Mouse (Mus musculus) midbrain, embryonic 14.5 days (tissue): ENCODE results near the gene Tor2a. TPM values are rescaled to one million over a fixed set of nuclear protein-coding genes. Genes with fewer than 3 reads are reported as not detected.

Experiments used
- ATAC-seq: fragments of 200-750 bp; cut with Nextera tagmentation; 2 replicates; pipeline ENCODE4 v1.8.0; 2017; ENCODE audit warnings: moderate number of reproducible peaks, moderate library complexity; ENCODE audit not compliant: low FRiP score, low TSS enrichment
- DNase-seq: peaks from one replicate; pipeline ENCODE4 v3.0.0-alpha.2; 2015
- H3K27ac ChIP-seq: fragments of 300-500 bp; sonication (generic); replicated peaks from 2 replicates; pipeline ENCODE4 v1.5.1; 2014; ENCODE audit warnings: mild to moderate bottlenecking, low read depth, low read length, moderate library complexity
- H3K27me3 ChIP-seq: fragments of 300-500 bp; sonication (generic); 2 replicates; pipeline ENCODE4 v1.6.1; 2014; ENCODE audit warnings: low read length, control low read depth, mixed read lengths; ENCODE audit not compliant: control insufficient read depth, insufficient read depth
- H3K36me3 ChIP-seq: fragments of 300-500 bp; sonication (generic); 2 replicates; pipeline ENCODE4 v1.6.1; 2014; ENCODE audit warnings: low read length, control low read depth; ENCODE audit not compliant: control insufficient read depth, insufficient read depth
- H3K4me1 ChIP-seq: fragments of 300-500 bp; sonication (generic); 2 replicates; pipeline ENCODE4 v1.6.1; 2014; ENCODE audit warnings: mild to moderate bottlenecking, antibody characterized with exemption, low read length, control low read depth; ENCODE audit not compliant: control insufficient read depth, insufficient read depth
- H3K4me2 ChIP-seq: fragments of 300-500 bp; sonication (generic); 2 replicates; pipeline ENCODE4 v1.6.1; 2014; ENCODE audit warnings: mild to moderate bottlenecking, low read length, moderate library complexity
- H3K4me3 ChIP-seq: fragments of 300-500 bp; sonication (generic); replicated peaks from 2 replicates; pipeline ENCODE4 v1.5.1; 2014; ENCODE audit warnings: low read depth, low read length
- H3K9ac ChIP-seq: fragments of 300-500 bp; sonication (generic); replicated peaks from 2 replicates; pipeline ENCODE4 v1.6.1; 2014; ENCODE audit warnings: mild to moderate bottlenecking, low read length, moderate library complexity
- H3K9me3 ChIP-seq: fragments of 300-500 bp; sonication (generic); 2 replicates; pipeline ENCODE4 v1.6.1; 2016; ENCODE audit warnings: low read length, control low read depth, mixed read lengths; ENCODE audit not compliant: control insufficient read depth
- WGBS: fragments of 180-500 bp; shearing (Covaris S2); extraction: QIAGEN DNeasy Blood & Tissue Kit; methylation state at CpG from one replicate; pipeline ENCODE4 v1.1.7; 2014; 5-methylcytosine and 5-hydroxymethylcytosine counted together
- microRNA counts: library from miRNA; unstranded; fragments of <30 nt; microRNA quantifications from one replicate; lab custom pipeline; 2016
- microRNA-seq: library from miRNA; unstranded; fragments of <30 nt; microRNA quantifications from one replicate; pipeline ENCODE4, GENCODE M21; 2016
- polyA plus RNA-seq: library from polyadenylated mRNA; unstranded; fragments of >200 nt; fragmentation: Nextera tagmentation; extraction: Ambion mirVana; gene quantifications from 2 replicates; pipeline ENCODE4 v1.2.1, GENCODE M21; 2014

Gene Tor2a
- polyA plus RNA-seq, 1 experiment from 2014 or later = 51.1 TPM

GRCm38 (mm10) chr2:32795748-32796418 is 38.8 kb downstream of the Tor2a start:
- H3K9me3 ChIP-seq = no peaks in the 10 kb centered on the region
- no peaks in the 10 kb centered on the region for H3K4me1 ChIP-seq
- no peak overlapping the region for H3K27ac ChIP-seq
- no peak overlapping the region for H3K9ac ChIP-seq
- no peak overlapping the region for H3K4me2 ChIP-seq
- WGBS = 83% methylated on average over 13 of the region's 13 CpGs
- no peak for DNase-seq
- no peak overlapping the region for H3K4me3 ChIP-seq
- no peak for ATAC-seq
- H3K27me3 ChIP-seq = no peaks in the 10 kb centered on the region
- peaks cover 92% of the 10 kb centered on the region for H3K36me3 ChIP-seq

DNA sequence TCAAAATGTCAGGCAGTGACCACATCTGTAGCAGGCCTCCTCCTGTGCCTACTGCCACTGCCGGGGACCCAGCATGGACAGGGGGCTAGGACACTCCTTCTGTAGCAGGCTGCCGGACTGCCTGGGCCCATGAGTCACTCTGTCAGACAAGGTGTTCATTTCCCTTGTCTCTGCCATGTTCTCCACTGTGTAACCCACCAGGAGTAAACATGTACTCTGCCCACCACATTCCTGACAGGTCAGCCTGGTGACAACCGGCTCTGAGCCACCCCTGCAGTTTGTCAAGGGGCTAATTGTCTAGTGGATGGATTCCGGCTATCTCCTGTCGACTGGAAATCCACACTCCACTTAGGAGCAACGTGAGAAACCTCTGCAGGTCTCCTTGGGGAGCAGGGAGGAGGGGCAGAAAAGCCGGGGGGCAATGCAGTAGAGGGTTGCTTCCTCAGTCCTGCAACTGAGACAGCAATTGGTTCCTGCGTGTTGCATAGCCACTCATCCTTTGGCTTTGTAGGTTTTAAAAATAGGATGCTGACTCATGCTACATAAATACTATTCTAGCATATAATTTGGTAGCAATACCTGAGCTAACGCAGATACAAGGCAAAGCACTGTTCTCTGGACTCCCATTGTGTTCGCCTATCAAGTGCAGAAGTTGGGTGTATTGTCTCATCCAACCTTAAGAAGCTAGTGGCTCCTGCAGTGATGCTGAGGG is 41.4 kb downstream of the Tor2a start:
- Histone ChIP-seq H3K4me1 (no peaks in the 10 kb centered on the region), H3K4me2 (no peak overlapping the region), H3K9me3 (no peaks in the 10 kb centered on the region), H3K4me3 (no peak overlapping the region), H3K36me3 (peaks cover 95% of the 10 kb centered on the region), H3K27ac (no peak overlapping the region), H3K27me3 (no peaks in the 10 kb centered on the region), H3K9ac (no peak overlapping the region)
- no peak for DNase-seq
- ATAC-seq = no peak
- 80% methylated on average over 10 of the region's 10 CpGs for WGBS

- no peak overlapping the region for H3K4me2 ChIP-seq
- DNase-seq = no peak
- no peaks in the 10 kb centered on the region for H3K9me3 ChIP-seq
- no peaks in the 10 kb centered on the region for H3K4me1 ChIP-seq
- no peak for ATAC-seq
- H3K27me3 ChIP-seq = no peaks in the 10 kb centered on the region
- no peak overlapping the region for H3K9ac ChIP-seq
- H3K27ac ChIP-seq = no peak overlapping the region
- no peak overlapping the region for H3K4me3 ChIP-seq
- WGBS = 97% methylated on average over 14 of the region's 14 CpGs
- H3K36me3 ChIP-seq = peaks cover 91% of the 10 kb centered on the region
Measured at GRCm38 (mm10) chr2:32808816-32809566, 52.0 kb downstream of the Tor2a start.

MicroRNAs within 50 kb of the gene (microRNA counts, 519-probe panel; counts per million panel counts)
- microRNA mmu-miR-2861 (lab: Ali Mortazavi, UCI) = not detected

Small RNA genes lying within 50 kb of the gene (microRNA-seq; reads per million reads assigned to microRNA genes)
- gene Mir2861 (not detected), gene Mir3960 (not detected)

Other genes with a start within 250 kb of the Tor2a start
- 6.9 and 7.8 TPM in 2 replicates for gene Fam102a, start 221.9 kb upstream of the Tor2a start, polyA plus RNA-seq
- 138 and 165 TPM in 2 replicates for gene Dpm2, start 186.4 kb upstream of the Tor2a start, polyA plus RNA-seq
- gene Pip5kl1, start 182.4 kb upstream of the Tor2a start, polyA plus RNA-seq = 7.1 and 11.5 TPM in 2 replicates
- gene 9430097D07Rik, start 181.6 kb upstream of the Tor2a start, polyA plus RNA-seq = 0.29 and 1.3 TPM in 2 replicates
- gene St6galnac4, start 170.1 kb upstream of the Tor2a start, polyA plus RNA-seq = 20.1 and 24.8 TPM in 2 replicates
- 7.6 and 10.2 TPM in 2 replicates for gene St6galnac6, start 157.5 kb upstream of the Tor2a start, polyA plus RNA-seq
- gene Ak1, start 135.5 kb upstream of the Tor2a start, polyA plus RNA-seq = 69.2 and 76.2 TPM in 2 replicates
- 13.5 and 23.8 TPM in 2 replicates for gene Eng, start 110.6 kb upstream of the Tor2a start, polyA plus RNA-seq
- 15.3 and 15.6 TPM in 2 replicates for gene Fpgs, start 53.1 kb upstream of the Tor2a start, polyA plus RNA-seq
- 61.4 and 76.5 TPM in 2 replicates for gene Cdk9, start 44.2 kb upstream of the Tor2a start, polyA plus RNA-seq
- 45.8 and 45.9 TPM in 2 replicates for gene Sh2d3c, start 36.2 kb upstream of the Tor2a start, polyA plus RNA-seq
- gene 6330409D20Rik, start 16.2 kb upstream of the Tor2a start, polyA plus RNA-seq = 3.2 and 4.6 TPM in 2 replicates
- 0.41 and 0.80 TPM in 2 replicates for gene Ttc16, start 18.4 kb downstream of the Tor2a start, polyA plus RNA-seq
- 3.5 TPM in 2 replicates for gene Ptrh1, start 18.6 kb downstream of the Tor2a start, polyA plus RNA-seq
- 0.38 and 0.39 TPM in 2 replicates for gene Cfap157, start 27.2 kb downstream of the Tor2a start, polyA plus RNA-seq
- 240 and 245 TPM in 2 replicates for gene Stxbp1, start 90.0 kb downstream of the Tor2a start, polyA plus RNA-seq
- 13.6 and 19.8 TPM in 2 replicates for gene Fam129b, start 118.9 kb downstream of the Tor2a start, polyA plus RNA-seq
- gene Rpl12, start 204.3 kb downstream of the Tor2a start, polyA plus RNA-seq = 105 and 110 TPM in 2 replicates
- gene Lrsam1, start 204.4 kb downstream of the Tor2a start, polyA plus RNA-seq = 19.8 and 20.2 TPM in 2 replicates
- 16.0 and 18.2 TPM in 2 replicates for gene Slc2a8, start 224.8 kb downstream of the Tor2a start, polyA plus RNA-seq